Mouse (Mus musculus): ENCODE measurements at regions not wholly inside any gene's neighbourhood (a gene's known extent, or its start where the extent isn't known, plus 50 kb on each side); places are given as distances from the start of the nearest gene placed in this dataset.
"Not testable (repeated sequence)": the region's sequence is repeated elsewhere in the genome, so short reads cannot be mapped to it uniquely, and the experiment has no call there.

DNA sequence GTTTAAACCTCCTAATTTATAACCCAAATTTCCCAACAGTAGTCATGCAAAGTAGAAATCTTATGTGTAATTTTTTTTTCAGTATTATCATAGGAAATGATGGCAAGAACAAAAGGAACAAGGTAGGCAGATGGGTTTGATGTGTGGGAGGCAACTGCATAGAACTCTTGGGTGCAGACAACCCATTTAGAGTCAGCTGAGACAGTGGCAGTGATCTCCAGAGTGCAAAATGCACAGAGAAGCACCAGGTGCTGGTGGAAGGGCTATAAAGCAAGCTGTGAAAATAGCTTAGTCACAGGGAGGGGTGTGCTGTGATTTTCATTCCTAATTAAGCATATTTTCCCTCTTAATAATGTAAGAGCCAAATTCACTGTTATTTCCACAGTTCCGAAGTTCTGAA is 130.5 kb downstream of the Car2 start:
- DNase-seq (ENCODE audit: low spot score) = no peak

GRCm38 (mm10) chr3:15022773-15023172 is 136.7 kb downstream of the Car2 start:
- no peak for DNase-seq (ENCODE audit: low spot score)

- no peak for DNase-seq (ENCODE audit: low spot score)
Measured at GRCm38 (mm10) chr3:15040866-15041528, 154.9 kb downstream of the Car2 start.

- no peak for DNase-seq (ENCODE audit: low spot score)
Measured at GRCm38 (mm10) chr3:15053968-15054367, 167.9 kb downstream of the Car2 start.

DNA sequence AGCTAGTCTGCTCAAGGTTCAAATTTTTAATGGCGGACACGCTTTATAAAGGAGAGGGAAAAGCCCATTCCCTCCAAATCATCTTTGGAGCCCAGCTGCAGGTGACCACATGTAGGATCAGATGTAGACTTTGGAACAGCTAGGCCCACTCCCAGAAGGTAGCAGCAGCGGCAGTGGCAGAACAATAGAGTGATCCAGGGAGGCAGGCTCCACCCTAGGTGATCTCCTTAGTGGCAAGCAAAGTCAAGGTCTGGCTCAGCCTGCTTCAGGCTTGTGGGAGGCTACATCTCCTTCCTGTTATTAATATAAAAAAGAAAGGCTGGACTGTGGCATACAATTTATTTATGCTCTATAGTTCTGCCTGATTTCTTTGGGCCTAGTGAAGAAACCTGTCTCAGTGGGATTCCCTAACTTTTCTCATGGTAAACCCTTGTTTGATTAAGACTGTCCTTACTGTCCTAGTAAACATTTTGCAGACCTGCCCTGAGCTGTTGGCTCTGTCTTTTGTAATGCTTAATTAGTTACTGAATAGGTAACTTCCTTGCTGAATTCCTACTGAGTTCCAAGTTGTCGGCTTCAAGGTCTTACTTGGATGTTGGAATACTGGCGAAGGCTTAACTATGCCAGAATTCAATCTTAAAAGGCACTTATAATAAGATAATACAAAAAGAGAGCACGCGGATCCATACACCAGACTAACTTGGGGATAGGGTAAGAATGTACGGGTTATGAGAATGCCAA is 169.6 kb downstream of the Car2 start:
- not testable (repeated sequence) for DNase-seq (ENCODE audit: low spot score)

DNA sequence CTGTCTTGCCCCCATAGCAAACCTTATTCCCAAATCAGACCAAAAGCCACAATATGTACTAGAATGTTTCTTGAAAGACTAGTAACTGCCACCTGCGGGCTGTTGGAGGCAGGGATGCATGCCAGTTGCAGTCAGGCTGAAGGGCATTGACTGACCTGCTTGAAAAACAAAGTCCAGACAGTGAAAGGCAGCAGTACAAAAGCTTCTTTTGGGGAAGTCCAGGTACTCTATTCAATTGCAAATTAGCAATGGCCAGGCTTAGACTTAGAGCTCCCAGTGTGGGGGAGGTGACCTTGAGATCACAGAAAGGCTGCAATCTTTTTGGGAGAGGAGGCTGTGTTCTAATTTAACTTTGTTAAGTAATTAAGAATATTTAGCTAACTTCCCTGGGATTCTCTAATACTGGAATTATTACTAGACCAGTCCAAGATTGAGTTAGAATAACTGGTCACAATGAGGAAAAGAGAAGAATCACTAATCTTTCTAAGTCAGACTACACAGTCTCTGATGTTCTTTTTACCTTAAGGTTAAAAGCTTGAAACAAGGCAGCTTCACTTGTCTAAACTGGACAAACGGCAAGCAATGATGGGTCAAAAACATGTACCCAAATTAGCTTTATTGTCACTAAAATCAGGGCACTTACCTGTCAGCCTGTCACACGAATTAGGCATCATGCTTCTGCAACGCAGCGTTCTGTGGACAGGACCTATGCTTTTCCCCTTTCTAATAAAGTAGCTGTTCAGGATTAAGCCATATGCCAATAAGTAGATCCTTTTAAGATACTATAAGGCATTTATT is 170.9 kb downstream of the Car2 start:
- DNase-seq (ENCODE audit: low spot score) = not testable (repeated sequence)

DNA sequence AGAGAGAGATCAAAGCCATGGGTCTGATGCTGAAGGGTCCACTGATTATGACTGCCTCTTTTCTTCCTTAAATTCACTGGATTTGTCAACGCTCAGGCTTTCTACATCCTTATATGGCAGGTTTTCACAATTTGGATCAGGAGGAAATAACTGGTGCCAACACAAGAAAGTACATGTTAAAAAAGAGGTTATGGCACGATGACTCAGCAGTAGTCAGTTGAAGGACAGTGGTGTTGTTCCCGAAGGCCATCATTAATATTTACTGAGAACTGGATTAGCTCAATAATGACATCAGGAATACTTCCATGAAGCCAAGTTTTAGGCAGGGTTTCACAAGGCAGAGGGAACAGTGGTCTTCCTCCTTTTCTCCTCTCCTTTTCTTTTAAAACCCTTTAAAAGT is 179.6 kb downstream of the Car2 start:
- no peak for DNase-seq (ENCODE audit: low spot score)

- DNase-seq (ENCODE audit: low spot score) = no peak
Measured at GRCm38 (mm10) chr3:15068256-15068655, 182.2 kb downstream of the Car2 start.

DNA sequence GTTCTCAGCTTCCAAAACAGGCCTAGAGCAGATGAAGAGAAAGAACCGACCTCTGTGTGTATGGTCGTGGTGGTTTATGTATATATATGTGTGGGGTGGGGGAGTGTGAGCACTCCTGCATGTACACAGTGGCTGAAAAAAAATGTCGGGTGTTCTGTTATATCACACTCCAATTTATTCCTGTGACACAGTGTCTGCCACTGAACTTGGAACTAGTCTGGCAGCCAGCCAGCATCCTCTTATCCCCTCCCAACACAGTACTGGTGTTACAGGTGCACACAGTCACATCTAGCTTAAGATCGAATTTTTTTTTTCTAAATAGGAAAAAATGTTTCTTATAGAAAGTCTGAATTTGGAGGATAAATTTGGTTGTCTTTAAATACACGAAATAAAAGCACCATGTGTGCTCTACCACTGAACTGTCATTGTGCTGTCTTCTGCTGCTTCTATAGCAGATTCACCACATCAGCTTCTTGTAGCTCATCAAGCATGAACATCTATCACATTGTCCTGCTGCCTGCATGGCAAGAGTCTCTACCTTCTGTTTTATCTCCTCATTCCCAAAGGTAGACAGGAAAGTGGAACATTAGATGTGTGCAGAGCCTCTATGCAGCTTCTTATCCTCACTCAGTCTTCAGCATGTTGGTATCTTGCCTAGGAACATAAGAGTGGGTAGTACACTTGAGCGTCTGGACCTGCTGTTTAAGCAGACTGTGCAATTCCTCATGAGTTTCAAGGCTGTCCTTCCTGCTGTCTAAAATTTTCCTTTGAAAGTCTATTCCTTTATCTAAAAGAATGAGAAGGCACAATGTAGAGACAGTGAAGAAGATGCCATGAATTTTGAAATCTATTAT is 185.2 kb downstream of the Car2 start:
- no peak for DNase-seq (ENCODE audit: low spot score)

- DNase-seq (ENCODE audit: low spot score) = no peak
Measured at GRCm38 (mm10) chr3:15073405-15073804, 187.3 kb downstream of the Car2 start.

- no peak for DNase-seq (ENCODE audit: low spot score)
Measured at GRCm38 (mm10) chr3:15073847-15074246, 187.8 kb downstream of the Car2 start.

DNA sequence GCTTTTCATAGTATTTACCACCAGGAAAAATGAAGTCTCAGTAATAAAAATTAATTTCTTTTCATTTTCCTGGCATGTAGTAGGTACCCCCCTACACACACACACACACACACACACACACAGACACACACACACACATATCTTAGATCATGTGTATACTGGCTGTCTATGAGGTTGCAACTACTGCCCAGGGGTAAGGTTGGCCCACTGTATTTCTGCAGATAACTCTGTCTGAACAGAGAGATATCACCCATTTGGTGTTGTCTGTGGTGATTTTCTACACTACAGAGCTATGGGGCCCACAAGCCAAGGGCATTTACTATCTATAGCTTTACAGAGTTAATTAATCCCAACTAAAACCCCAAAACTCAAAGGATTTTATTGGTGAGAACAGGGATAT is 188.9 kb downstream of the Car2 start:
- DNase-seq (ENCODE audit: low spot score) = no peak

GRCm38 (mm10) chr3:15090124-15090523 is 204.1 kb downstream of the Car2 start:
- no peak for DNase-seq (ENCODE audit: low spot score)

DNA sequence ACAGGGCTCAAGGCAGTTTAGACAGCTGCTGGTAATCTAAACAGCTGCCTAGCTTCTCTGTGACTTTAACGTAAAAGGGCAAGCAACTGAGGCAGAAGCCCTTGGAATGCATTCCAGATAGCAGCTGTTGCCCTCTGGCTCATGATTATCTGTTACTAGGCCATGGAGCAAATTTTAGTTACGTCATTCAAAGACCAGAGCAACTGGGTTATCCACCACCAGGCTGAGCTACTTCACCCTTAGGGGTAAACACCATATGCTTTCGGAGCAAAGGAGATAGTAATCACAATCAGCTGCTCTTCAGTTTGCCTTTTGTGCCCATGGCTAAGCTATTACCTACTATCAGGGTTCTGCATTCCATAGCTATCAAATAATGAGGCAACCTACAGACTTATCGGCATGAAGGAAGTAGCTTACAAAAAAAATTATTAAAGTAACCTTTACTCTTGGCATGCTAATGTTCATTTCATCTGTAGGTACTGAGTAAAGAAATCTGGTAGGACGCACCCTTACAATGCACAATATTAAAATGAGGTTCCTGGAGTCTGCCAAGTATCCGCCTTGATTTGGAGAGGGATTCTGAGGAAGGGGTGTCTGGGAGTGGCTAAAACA is 212.2 kb downstream of the Car2 start:
- DNase-seq (ENCODE audit: low spot score) = no peak

DNA sequence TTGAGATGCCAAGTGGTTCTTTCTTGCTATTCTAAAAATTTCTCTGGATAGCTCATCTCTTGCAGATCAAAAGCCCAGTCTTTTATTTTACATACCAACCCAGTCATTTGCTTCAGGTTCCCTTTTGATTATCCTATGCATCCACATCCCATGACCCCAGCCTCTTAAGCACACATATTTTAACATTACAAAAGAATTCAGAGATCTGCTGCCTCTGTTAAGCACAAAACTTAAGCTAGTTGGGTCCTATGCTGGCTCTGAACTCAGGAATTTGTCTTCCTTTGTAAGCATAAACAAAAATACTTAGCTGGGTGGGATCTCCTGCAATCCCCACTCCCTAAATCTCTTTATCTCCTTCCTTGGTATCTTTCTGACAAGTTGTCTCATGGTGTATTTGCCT is 212.9 kb downstream of the Car2 start:
- DNase-seq (ENCODE audit: low spot score) = no peak

GRCm38 (mm10) chr3:15105627-15106026 is 219.6 kb downstream of the Car2 start:
- DNase-seq (ENCODE audit: low spot score) = no peak

DNA sequence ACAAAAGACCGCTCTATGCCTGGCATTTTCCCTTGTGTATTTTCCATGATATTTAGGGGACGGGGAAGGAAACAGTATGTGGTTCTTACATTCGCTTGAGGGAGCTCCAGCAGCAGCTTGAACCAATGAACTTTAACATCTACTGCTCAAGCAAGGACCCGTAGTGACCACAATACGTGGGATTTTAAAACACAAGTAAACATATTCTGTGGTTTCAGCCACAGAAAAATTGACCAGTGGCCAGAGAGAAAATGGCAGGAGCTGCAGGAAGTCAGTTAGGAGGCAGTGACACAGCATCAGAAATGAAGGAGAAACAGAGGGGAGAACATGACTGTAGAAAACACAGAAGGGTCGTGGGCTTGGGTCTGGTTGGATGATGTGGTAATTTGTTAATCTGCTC is 220.2 kb downstream of the Car2 start:
- DNase-seq (ENCODE audit: low spot score) = no peak

GRCm38 (mm10) chr3:15107301-15107700 is 221.2 kb downstream of the Car2 start:
- no peak for DNase-seq (ENCODE audit: low spot score)

DNA sequence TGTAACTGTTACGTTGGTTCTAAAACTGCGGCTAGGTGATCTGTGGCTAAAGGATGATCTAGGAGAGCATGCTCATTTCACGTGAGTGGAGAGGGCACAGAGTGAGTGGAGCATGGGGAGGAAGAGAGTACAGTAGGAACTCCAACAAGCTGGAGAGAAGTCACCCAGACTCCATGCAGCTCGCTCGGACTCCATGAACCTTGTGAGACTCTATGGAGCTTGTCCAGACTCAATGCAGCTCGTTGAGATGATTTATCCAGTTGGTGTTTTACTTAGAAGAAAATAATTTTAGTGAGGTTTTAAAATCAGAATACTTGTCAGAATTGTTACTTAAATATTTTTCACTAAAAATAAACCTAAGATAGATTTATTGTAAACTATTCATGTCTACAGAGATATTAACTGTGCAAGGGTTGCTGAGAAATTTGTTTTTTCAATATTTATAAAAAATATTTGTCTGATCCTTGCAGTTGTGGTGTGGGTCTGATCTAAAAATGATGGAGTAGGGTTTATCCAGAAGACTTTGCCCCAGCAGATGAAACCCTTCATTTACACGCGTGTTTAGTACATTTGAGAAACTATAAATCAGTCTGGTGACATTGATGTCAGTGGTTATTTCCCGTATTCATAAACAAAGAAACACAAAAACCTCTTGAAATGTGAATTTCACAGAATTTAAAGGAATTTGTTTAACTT is 222.3 kb downstream of the Car2 start:
- DNase-seq (ENCODE audit: low spot score) = no peak

GRCm38 (mm10) chr3:15110037-15110748 is 221.9 kb downstream of the Gm9733 start:
- no peak for DNase-seq (ENCODE audit: low spot score)
